Mouse (Mus musculus) MEL (cell line): ENCODE measurements around the gene Zcchc3. TPM values are rescaled to one million over a fixed set of nuclear protein-coding genes. Genes with fewer than 3 reads are reported as not detected.

ENCODE experiments used
- DNase-seq: peaks from one replicate; pipeline ENCODE4 v3.0.0; 2011; ENCODE audit warnings: low read depth, low spot score
- H3K27ac ChIP-seq: 2 replicates; pipeline ENCODE4 v1.5.1; 2012; ENCODE audit warnings: low read depth, mild to moderate bottlenecking, control low read depth, low read length, moderate library complexity; ENCODE audit not compliant: control insufficient read depth
- H3K27me3 ChIP-seq, 2 experiments: fragments of 150-350 bp in 1 of 2; sonication (generic) in 1 of 2; 2 replicates each; pipeline ENCODE4 v1.6.1; 2012; ENCODE audit warnings: low read length in 2 of 2, mild to moderate bottlenecking in 2 of 2, improper control_type of control experiment in 1 of 2, moderate library complexity in 1 of 2; ENCODE audit not compliant: insufficient read depth in 2 of 2, control insufficient read depth in 1 of 2
- H3K36me3 ChIP-seq, 2 experiments: 2 replicates each; pipeline ENCODE4 v1.6.1; 2012 to 2014; ENCODE audit warnings: low read length in 2 of 2, improper control_type of control experiment in 1 of 2, inconsistent platforms in 1 of 2, mild to moderate bottlenecking in 1 of 2; ENCODE audit not compliant: insufficient read depth in 2 of 2, control insufficient read depth in 1 of 2
- H3K4me1 ChIP-seq, 2 experiments: fragments of 150-350 bp in 1 of 2; sonication (generic) in 1 of 2; 2 replicates each; pipeline ENCODE4 v1.6.1; 2012; ENCODE audit warnings: low read length in 2 of 2, improper control_type of control experiment in 1 of 2, mild to moderate bottlenecking in 1 of 2; ENCODE audit not compliant: insufficient read depth in 2 of 2, control insufficient read depth in 1 of 2
- H3K4me3 ChIP-seq, 2 experiments: fragments of 150-350 bp in 1 of 2; sonication (generic) in 1 of 2; 2 replicates each; pipeline ENCODE4 v1.5.1; 2012; ENCODE audit warnings: low read depth in 2 of 2, low read length in 2 of 2, mild to moderate bottlenecking in 2 of 2, moderate library complexity in 2 of 2, control low read depth in 1 of 2, improper control_type of control experiment in 1 of 2; ENCODE audit not compliant: control insufficient read depth in 1 of 2, insufficient read depth in 1 of 2
- H3K79me2 ChIP-seq: 2 replicates; pipeline ENCODE4 v1.6.1; 2012; ENCODE audit warnings: mild to moderate bottlenecking, low read length, moderate library complexity; ENCODE audit not compliant: control insufficient read depth, poor library complexity, insufficient read depth
- H3K9ac ChIP-seq: 2 replicates; pipeline ENCODE4 v1.6.1; 2012; ENCODE audit warnings: low read depth, mild to moderate bottlenecking, control low read depth, low read length, moderate library complexity; ENCODE audit not compliant: control insufficient read depth, poor library complexity, severe bottlenecking
- H3K9me3 ChIP-seq: fragments of 150-350 bp; sonication (generic); replicated peaks from 2 replicates; pipeline ENCODE4 v1.6.1; 2012; ENCODE audit warnings: mild to moderate bottlenecking, low read length, improper control_type of control experiment, moderate library complexity; ENCODE audit not compliant: insufficient read depth
- CTCF ChIP-seq, 3 experiments: IDR thresholded peaks in 2 of 3; conservative IDR thresholded peaks in 1 of 3; 2 replicates each; pipeline ENCODE4 v1.5.1; 2011 to 2012; ENCODE audit warnings: low read length in 3 of 3, low read depth in 2 of 3, mild to moderate bottlenecking in 2 of 3, improper control_type of control experiment in 1 of 3, inconsistent platforms in 1 of 3, mixed read lengths in 1 of 3, moderate library complexity in 1 of 3; ENCODE audit not compliant: control insufficient read depth in 1 of 3, insufficient read depth in 1 of 3, poor library complexity in 1 of 3, severe bottlenecking in 1 of 3
- EP300 ChIP-seq, 2 experiments: IDR thresholded peaks; 2 replicates each; pipeline ENCODE4 v1.6.1; 2011; ENCODE audit warnings: improper control_type of control experiment in 2 of 2, low read length in 2 of 2, low read depth in 1 of 2, mild to moderate bottlenecking in 1 of 2
- ETS1 ChIP-seq: IDR thresholded peaks from 2 replicates; pipeline ENCODE4 v1.6.1; 2012; ENCODE audit warnings: low read depth, mild to moderate bottlenecking, inconsistent platforms, low read length, improper control_type of control experiment, moderate library complexity
- GABPA ChIP-seq: IDR thresholded peaks from 2 replicates; pipeline ENCODE4 v1.6.1; 2012; ENCODE audit warnings: low read depth, mild to moderate bottlenecking, inconsistent platforms, low read length, improper control_type of control experiment, moderate library complexity
- GATA1 ChIP-seq: IDR thresholded peaks from 2 replicates; pipeline ENCODE4 v1.6.1; 2011; ENCODE audit warnings: low read depth, low read length, improper control_type of control experiment
- KAT2A ChIP-seq: conservative IDR thresholded peaks from 2 replicates; pipeline ENCODE4 v1.6.1; 2012; ENCODE audit warnings: low read depth, low read length, improper control_type of control experiment, inconsistent platforms
- MAX ChIP-seq: IDR thresholded peaks from 2 replicates; pipeline ENCODE4 v1.6.1; 2011; ENCODE audit warnings: low read length, improper control_type of control experiment
- MAZ ChIP-seq: IDR thresholded peaks from 2 replicates; pipeline ENCODE4 v1.6.1; 2012; ENCODE audit warnings: low read depth, mild to moderate bottlenecking, inconsistent platforms, low read length, improper control_type of control experiment
- MXI1 ChIP-seq: IDR thresholded peaks from 2 replicates; pipeline ENCODE4 v1.6.1; 2011; ENCODE audit warnings: mild to moderate bottlenecking, low read depth, low read length, improper control_type of control experiment
- MYB ChIP-seq: IDR thresholded peaks from 2 replicates; pipeline ENCODE4 v1.6.1; 2011; ENCODE audit warnings: mild to moderate bottlenecking, low read depth, low read length, improper control_type of control experiment
- MYC ChIP-seq: IDR thresholded peaks from 2 replicates; pipeline ENCODE4 v1.6.1; 2011; ENCODE audit warnings: low read depth, mild to moderate bottlenecking, low read length, improper control_type of control experiment, moderate library complexity
- NRF1 ChIP-seq: IDR thresholded peaks from 2 replicates; pipeline ENCODE4 v1.6.1; 2014; ENCODE audit warnings: low read depth, mild to moderate bottlenecking, inconsistent platforms, low read length, improper control_type of control experiment, moderate library complexity; ENCODE audit not compliant: poor library complexity, insufficient read depth, severe bottlenecking
- POLR2A ChIP-seq, 2 experiments: IDR thresholded peaks; 2 replicates each; pipeline ENCODE4 v1.6.1; 2011 to 2012; ENCODE audit warnings: low read length in 2 of 2, mild to moderate bottlenecking in 2 of 2, control low read depth in 1 of 2, improper control_type of control experiment in 1 of 2, low read depth in 1 of 2, moderate library complexity in 1 of 2; ENCODE audit not compliant: control insufficient read depth in 1 of 2, insufficient read depth in 1 of 2, poor library complexity in 1 of 2
- POLR2AphosphoS2 ChIP-seq: IDR thresholded peaks from 2 replicates; pipeline ENCODE4 v1.6.1; 2011; ENCODE audit warnings: low read length, improper control_type of control experiment
- RAD21 ChIP-seq: IDR thresholded peaks from 2 replicates; pipeline ENCODE4 v1.6.1; 2011; ENCODE audit warnings: mild to moderate bottlenecking, low read depth, low read length, improper control_type of control experiment
- RCOR1 ChIP-seq: IDR thresholded peaks from 2 replicates; pipeline ENCODE4 v1.6.1; 2012; ENCODE audit warnings: low read depth, mild to moderate bottlenecking, inconsistent platforms, low read length, improper control_type of control experiment
- SMC3 ChIP-seq: IDR thresholded peaks from 2 replicates; pipeline ENCODE4 v1.6.1; 2011; ENCODE audit warnings: low read depth, low read length, improper control_type of control experiment
- TAL1 ChIP-seq: IDR thresholded peaks from 2 replicates; pipeline ENCODE4 v1.6.1; 2012; ENCODE audit warnings: mild to moderate bottlenecking, inconsistent platforms, low read length, moderate library complexity, mixed read lengths
- TCF12 ChIP-seq: IDR thresholded peaks from 2 replicates; pipeline ENCODE4 v1.6.1; 2014; ENCODE audit warnings: low read depth, mild to moderate bottlenecking, inconsistent platforms, low read length, improper control_type of control experiment, moderate library complexity
- polyA plus RNA-seq, 2 experiments: library from polyadenylated mRNA; stranded (reverse) in 1 of 2; unstranded in 1 of 2; fragments of >175 nt in 1 of 2; fragments of >200 nt in 1 of 2; gene quantifications; 2 replicates each; pipeline versions ENCODE4 v1.2.1 to v1.2.4; 2012; ENCODE audit warnings: low replicate concordance in 2 of 2, low read depth in 1 of 2; ENCODE audit not compliant: insufficient read length in 2 of 2, insufficient read depth in 1 of 2, missing spikeins in 1 of 2
- total RNA-seq: library from RNA; depleted of rRNA; stranded (reverse); fragments of 300-350 nt; gene quantifications from 2 replicates; pipeline ENCODE4 v1.2.3, GENCODE M21; 2012

Zcchc3 gene
- total and polyA plus RNA-seq, 3 experiments, result 5.7 to 12.1 TPM; not detected in 1

GRCm38 (mm10) chr2:152438963-152439362 is 24.1 kb upstream of the Zcchc3 start:
- no peaks in the 10 kb centered on the region; a peak in 1 of 4 replicates for H3K27me3 ChIP-seq
- no peak overlapping the region for H3K27ac ChIP-seq
- peaks cover 0 to 2% of the 10 kb centered on the region in 2 experiments; a peak in 2 of 4 replicates for H3K36me3 ChIP-seq
- peak; percentile 41 for DNase-seq
- no peaks in the 10 kb centered on the region for H3K79me2 ChIP-seq
- TF ChIP-seq MXI1 (no peak), SMC3 (peak; percentile 38), TCF12 (no peak), ETS1 (no peak), MAX (no peak), CTCF (IDR thresholded peaks at IDR 0.05 in 2 of 3, conservative IDR thresholded peaks at IDR 0.05 in 1 of 3; ENCODE audit: control insufficient read depth in 1 of 3, insufficient read depth in 1 of 3, low read depth in 2 of 3, low read length in 3 of 3, poor library complexity in 1 of 3, severe bottlenecking in 1 of 3) (peak; percentile 3 to 44 (median 35); a peak in 3 of 6 replicates), EP300 (IDR thresholded peaks at IDR 0.05; ENCODE audit: low read depth in 1 of 2, low read length in 2 of 2) (no peak), KAT2A (no peak), RCOR1 (no peak), POLR2A (IDR thresholded peaks at IDR 0.05; ENCODE audit: control insufficient read depth in 1 of 2, insufficient read depth in 1 of 2, low read depth in 1 of 2, low read length in 2 of 2, poor library complexity in 1 of 2) (no peak), POLR2AphosphoS2 (no peak)
- no peak overlapping the region for H3K4me3 ChIP-seq
- H3K4me1 ChIP-seq, result peaks cover 6 to 12% of the 10 kb centered on the region in 2 experiments; a peak in 2 of 4 replicates
- H3K9ac ChIP-seq, result no peak overlapping the region
- no peaks in the 10 kb centered on the region for H3K9me3 ChIP-seq

- Histone ChIP-seq H3K36me3 (peaks cover 0 to 2% of the 10 kb centered on the region in 2 experiments; a peak in 2 of 4 replicates), H3K9ac (peak overlapping the region; percentile 50), H3K9me3 (no peaks in the 10 kb centered on the region), H3K27ac (peak overlapping the region; percentile 13; the same call in 1 of the 2 replicates), H3K27me3 (no peaks in the 10 kb centered on the region; a peak in 1 of 4 replicates), H3K79me2 (no peaks in the 10 kb centered on the region), H3K4me3 (peak overlapping the region; percentile 24 to 50; a peak in 3 of 4 replicates), H3K4me1 (peaks cover 6 to 12% of the 10 kb centered on the region in 2 experiments; a peak in 2 of 4 replicates)
- TF ChIP-seq ETS1 (0 out of 2 replicates have a peak, but pooled peaks have one; percentile 43), MAZ (peak; percentile 84), NRF1 (0 out of 2 replicates have a peak, but pooled peaks have one; percentile 42), RCOR1 (peak; percentile 81), MYC (no peak), TAL1 (no peak), TCF12 (peak; percentile 59; the same call in 1 of the 2 replicates), SMC3 (peak; percentile 82), MYB (peak; percentile 54; the same call in 1 of the 2 replicates), MAX (no peak), CTCF (IDR thresholded peaks at IDR 0.05 in 2 of 3, conservative IDR thresholded peaks at IDR 0.05 in 1 of 3; ENCODE audit: control insufficient read depth in 1 of 3, insufficient read depth in 1 of 3, low read depth in 2 of 3, low read length in 3 of 3, poor library complexity in 1 of 3, severe bottlenecking in 1 of 3) (peak; percentile 86 to 97 (median 93)), RAD21 (peak; percentile 52), GABPA (no peak), GATA1 (peak; percentile 63; the same call in 1 of the 2 replicates), EP300 (IDR thresholded peaks at IDR 0.05; ENCODE audit: low read depth in 1 of 2, low read length in 2 of 2) (peak; percentile 39 to 77; a peak in 3 of 4 replicates)
- peak; percentile 89 for DNase-seq
Measured at GRCm38 (mm10) chr2:152436983-152437860, 22.4 kb upstream of the Zcchc3 start.
